Mouse (Mus musculus) left cerebral cortex, postnatal 4 days (tissue): ENCODE measurements at regions not wholly inside any gene's neighbourhood (a gene's known extent, or its start where the extent isn't known, plus 50 kb on each side); places are given as distances from the start of the nearest gene placed in this dataset.

Experiments used
- DNase-seq: peaks from one replicate; pipeline ENCODE4 v3.0.0-alpha.2; 2022
- intact Hi-C: fragments of 180-260 bp; cut with DNase I; formaldehyde crosslinking; loops from one replicate; pipeline ENCODE4 v1.15.1; 2025

DNA sequence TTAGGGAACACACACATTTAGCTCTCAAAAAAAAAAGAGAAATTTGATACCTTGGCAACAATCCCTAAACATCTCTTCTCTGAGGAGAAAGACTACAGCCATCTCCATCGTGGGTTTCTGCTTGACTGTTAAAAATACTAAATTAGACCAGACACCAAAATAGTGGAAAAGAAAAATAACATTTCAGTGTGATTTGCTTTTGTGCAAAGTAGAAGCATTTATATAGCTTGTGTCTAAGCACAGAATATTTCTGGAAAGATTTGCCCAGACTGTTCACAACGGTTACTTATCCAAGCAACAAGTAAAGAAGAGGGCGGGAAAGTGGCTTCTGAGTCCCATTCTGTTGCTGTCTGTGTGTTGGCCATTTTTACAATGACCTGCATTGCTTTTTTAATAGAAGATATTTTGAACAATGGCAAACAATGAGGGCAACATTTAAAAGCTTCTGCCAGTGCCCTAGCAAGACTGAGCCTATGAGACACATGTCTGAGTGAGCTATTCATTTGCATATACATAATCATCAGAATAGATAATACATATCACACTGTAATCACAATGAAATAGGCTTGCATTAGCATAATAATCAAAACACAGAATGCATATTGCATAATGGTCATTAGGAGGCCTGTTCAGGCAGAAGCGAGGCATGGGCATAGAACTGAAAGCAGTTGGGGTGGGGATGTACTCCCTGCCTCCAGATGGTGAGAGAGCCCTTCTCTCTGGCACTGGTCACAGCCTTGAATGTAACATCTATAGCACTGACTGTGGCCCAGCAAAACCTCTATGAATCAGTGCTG is 159.5 kb upstream of the Irf2bp2 start:
- peak; percentile 32 for DNase-seq
- intact Hi-C loops: loop anchor here (10.0 kb wide), 1 partner anchor 228 kb away; no protein-coding TSS in a partner anchor

- intact Hi-C loops: loop anchor here (10.0 kb wide), 1 partner anchor 227 kb away; no protein-coding TSS in a partner anchor
- DNase-seq: no peak
These were observed 157.8 kb upstream of the Irf2bp2 start for GRCm38 (mm10) chr8:126751416-126752140.

- intact Hi-C loops: loop anchor here (10.0 kb wide), 1 partner anchor 241 kb away; no protein-coding TSS in a partner anchor
- no peak for DNase-seq
These were observed 152.4 kb upstream of the Irf2bp2 start for GRCm38 (mm10) chr8:126745992-126746775.

DNA sequence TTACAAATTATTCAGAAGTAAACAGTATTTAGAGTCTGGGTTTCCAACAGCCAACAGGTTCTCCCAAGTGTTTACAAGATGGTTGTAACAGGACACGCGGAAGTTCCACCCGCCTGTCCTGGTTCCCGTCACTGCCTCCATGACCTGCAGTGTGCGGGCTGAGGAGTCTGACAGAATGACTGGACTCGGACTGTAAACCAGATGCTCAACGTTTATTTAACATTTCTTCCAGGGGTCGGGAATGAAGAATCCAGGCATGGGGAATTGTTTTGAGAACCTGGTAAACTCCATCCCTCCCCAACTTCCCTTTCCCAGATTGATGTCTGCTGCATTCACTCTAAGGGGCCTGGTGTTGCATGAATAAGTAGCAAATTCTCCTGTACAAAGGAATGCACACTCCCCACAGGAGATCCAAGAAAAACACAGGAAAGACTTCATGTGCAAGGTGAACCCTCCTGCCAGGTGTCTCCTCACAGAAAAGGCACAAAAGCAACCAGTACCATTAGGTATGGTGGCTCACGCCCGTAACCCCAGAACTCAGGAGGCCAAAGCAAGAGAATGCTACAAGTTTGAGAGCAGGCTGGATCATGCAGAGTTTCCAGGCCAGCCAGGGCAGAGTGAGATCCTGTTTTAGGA is 151.1 kb upstream of the Irf2bp2 start:
- intact Hi-C loops: loop anchor here (10.0 kb wide), 1 partner anchor 240 kb away; no protein-coding TSS in a partner anchor
- DNase-seq: no peak

DNA sequence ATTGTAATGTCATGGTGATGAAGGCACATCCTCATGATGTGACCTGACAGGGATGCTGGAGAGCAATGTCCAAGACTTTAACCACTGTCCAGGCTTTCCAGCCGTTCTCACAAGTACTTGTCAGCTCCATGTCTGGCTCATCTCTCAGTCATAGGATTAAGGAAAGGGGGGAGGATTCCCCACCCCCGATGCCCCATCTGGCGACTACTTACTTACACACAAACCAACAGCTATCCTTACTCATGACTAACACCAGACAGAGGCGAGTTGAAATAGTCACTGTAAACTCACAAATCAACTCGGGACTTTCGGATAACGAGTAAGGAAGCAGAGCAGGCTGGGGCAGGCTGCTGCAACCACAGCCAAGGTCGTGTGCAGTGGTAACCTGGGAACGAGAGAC is 149.5 kb upstream of the Irf2bp2 start:
- intact Hi-C loops: loop anchor here (10.0 kb wide), 1 partner anchor 238 kb away; no protein-coding TSS in a partner anchor
- DNase-seq: no peak

DNA sequence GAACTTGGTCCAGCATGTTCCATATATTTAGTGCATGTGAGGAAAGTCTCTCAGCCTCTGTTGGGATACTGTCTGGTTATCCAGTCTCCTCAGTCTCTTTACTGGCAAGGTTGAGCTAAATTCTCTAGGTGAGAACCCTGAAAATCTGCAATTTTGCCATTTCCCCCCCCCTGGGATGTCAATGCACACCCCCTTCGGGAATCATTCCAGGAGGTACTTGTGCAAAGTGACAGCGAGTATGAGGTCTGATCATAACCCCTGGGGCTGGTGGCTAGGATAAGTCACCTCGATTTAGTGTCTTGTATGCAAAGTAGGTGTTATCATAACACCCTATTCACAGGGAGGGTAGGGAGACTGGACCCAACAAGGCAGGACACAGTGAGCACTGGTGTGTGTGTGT is 148.3 kb upstream of the Irf2bp2 start:
- no peak for DNase-seq
- intact Hi-C loops: loop anchor here (10.0 kb wide), 1 partner anchor 237 kb away; no protein-coding TSS in a partner anchor

GRCm38 (mm10) chr8:126741031-126741430 is 147.2 kb upstream of the Irf2bp2 start:
- intact Hi-C loops: loop anchor here (10.0 kb wide), 1 partner anchor 236 kb away; no protein-coding TSS in a partner anchor
- DNase-seq: no peak

DNA sequence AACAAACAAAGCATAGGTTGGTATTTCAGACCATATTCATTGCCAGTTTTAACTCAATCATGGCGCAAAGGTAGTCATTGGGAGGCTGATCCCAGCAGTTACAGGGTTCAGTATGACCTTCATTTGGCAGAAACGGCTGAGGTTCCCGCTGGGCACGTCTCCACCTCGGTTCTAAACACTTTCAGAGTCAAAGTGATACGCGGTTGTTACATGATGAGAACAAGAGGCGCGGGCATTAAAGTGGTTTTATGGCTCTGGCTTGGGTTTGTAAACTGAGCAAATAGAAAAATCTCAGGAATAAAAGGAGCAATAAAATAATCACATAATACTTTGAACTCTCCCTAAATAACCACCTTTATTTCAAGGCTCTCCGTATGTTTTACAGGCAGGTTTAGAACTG is 146.0 kb upstream of the Irf2bp2 start:
- DNase-seq: no peak
- intact Hi-C loops: loop anchor here (10.0 kb wide), 2 partner anchors 145 to 235 kb away; partner anchors contain the start of gene Irf2bp2

DNA sequence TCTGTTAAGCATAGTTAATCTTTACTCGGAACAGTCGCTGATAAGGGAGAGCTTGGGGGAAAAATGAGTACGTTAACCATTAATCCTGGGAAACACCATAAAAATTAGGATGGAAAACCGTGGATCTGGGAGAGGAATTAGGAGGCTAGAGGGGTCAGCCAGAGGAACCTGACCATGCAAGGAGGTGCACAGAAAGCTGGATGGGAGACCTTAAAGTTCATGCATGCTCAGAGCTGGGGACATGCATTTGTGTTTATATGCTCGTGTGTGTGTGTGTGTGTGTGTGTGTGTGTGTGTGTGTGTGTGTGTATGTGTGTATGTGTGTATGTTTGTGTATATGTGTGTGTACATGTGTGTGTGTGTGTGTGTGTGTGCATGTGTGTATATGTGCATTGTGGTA is 143.2 kb upstream of the Irf2bp2 start:
- intact Hi-C loops: loop anchor here (10.0 kb wide), 1 partner anchor 142 kb away; the partner anchor contains the start of gene Irf2bp2
- no peak for DNase-seq

- intact Hi-C loops: loop anchor here (10.0 kb wide), 1 partner anchor 142 kb away; the partner anchor contains the start of gene Irf2bp2
- no peak for DNase-seq
These were observed 142.7 kb upstream of the Irf2bp2 start for GRCm38 (mm10) chr8:126736441-126736962.

GRCm38 (mm10) chr8:126735488-126736440 is 142.0 kb upstream of the Irf2bp2 start:
- intact Hi-C loops: loop anchor here (10.0 kb wide), 1 partner anchor 141 kb away; the partner anchor contains the start of gene Irf2bp2
- DNase-seq: peak; percentile 94

- DNase-seq: peak; percentile 26
- intact Hi-C loops: loop anchor here (10.0 kb wide), 1 partner anchor 140 kb away; the partner anchor contains the start of gene Irf2bp2
These were observed 141.1 kb upstream of the Irf2bp2 start for GRCm38 (mm10) chr8:126734743-126735487.

- intact Hi-C loops: loop anchor here (10.0 kb wide), 1 partner anchor 139 kb away; the partner anchor contains the start of gene Irf2bp2
These were observed 140.0 kb upstream of the Irf2bp2 start for GRCm38 (mm10) chr8:126733779-126734178.

GRCm38 (mm10) chr8:126733307-126733706 is 139.5 kb upstream of the Irf2bp2 start:
- intact Hi-C loops: loop anchor here (10.0 kb wide), 1 partner anchor 139 kb away; the partner anchor contains the start of gene Irf2bp2

More at GRCm38 (mm10) chr8:126733779-126734178, 140.0 kb upstream of the Irf2bp2 start:
- no peak for DNase-seq

DNA sequence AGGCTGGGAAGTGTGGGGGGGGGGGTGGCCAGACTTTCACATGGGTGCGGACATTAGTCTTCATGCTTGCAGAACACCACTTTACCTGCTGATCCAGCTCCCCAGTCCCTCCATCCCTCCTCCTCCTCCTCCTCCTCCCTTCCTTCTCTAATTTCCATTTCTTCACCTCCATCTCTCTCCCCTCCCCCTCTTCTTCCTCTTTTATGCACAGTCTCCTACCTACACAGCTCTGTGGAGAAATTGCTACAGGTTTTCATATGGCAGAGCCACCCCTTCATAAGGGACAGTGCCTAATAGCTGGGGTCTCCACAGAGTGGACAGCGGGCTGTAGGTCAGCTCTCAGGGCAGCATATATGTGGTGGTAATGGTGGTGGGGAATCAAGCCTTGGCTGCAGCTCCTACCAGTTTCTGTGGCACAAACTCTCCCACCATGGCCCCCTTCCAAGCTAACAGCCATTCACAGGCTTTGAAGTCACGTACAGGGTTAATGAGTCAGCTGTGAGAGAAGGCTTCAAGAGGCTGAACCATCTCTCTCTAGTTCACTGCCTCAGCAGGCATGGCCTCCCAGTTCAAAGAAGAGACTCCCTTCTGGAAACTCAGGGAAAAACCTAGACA is 136.3 kb upstream of the Irf2bp2 start:
- intact Hi-C loops: loop anchor here (10.0 kb wide), 1 partner anchor 135 kb away; the partner anchor contains the start of gene Irf2bp2
- no peak for DNase-seq

More at GRCm38 (mm10) chr8:126733307-126733706, 139.5 kb upstream of the Irf2bp2 start:
- DNase-seq: peak; percentile 41

GRCm38 (mm10) chr8:126728987-126729632 is 135.3 kb upstream of the Irf2bp2 start:
- intact Hi-C loops: no loop called here

More at GRCm38 (mm10) chr8:126728987-126729632, 135.3 kb upstream of the Irf2bp2 start:
- DNase-seq: no peak
